In genomic region chr16:22606989-22607388, GRCm38 (mm10) we compare ENCODE assay signal across 25 mouse cellular contexts. TPM values are rescaled to one million over a fixed set of nuclear protein-coding genes. Genes with fewer than 3 reads are reported as not detected.
"Had no signal": no experiment of that assay in that cellular context is flagged by ENCODE, and none has a peak within 500 bp of the region (broad histone marks: within the 10 kb centered on the region; RNA-seq: fewer than 3 reads in every experiment).

No protein-coding gene starts in this region.

- H3K4me2 ChIP-seq: embryonic facial prominence, embryonic 12.5 days; embryonic facial prominence, embryonic 13.5 days; embryonic facial prominence, embryonic 15.5 days; forebrain, embryonic 12.5 days; forebrain, embryonic 13.5 days; forebrain, embryonic 15.5 days had no signal

- H3K4me1 ChIP-seq: embryonic facial prominence, embryonic 12.5 days; embryonic facial prominence, embryonic 13.5 days; embryonic facial prominence, embryonic 15.5 days; forebrain, embryonic 12.5 days; forebrain, embryonic 13.5 days; forebrain, embryonic 15.5 days had no signal

- H3K36me3 ChIP-seq: embryonic facial prominence, embryonic 10.5 days; embryonic facial prominence, embryonic 12.5 days; embryonic facial prominence, embryonic 13.5 days; embryonic facial prominence, embryonic 15.5 days; forebrain, embryonic 10.5 days; forebrain, embryonic 12.5 days; forebrain, embryonic 15.5 days had no signal

- H3K27me3 ChIP-seq: embryonic facial prominence, embryonic 12.5 days; forebrain, embryonic 13.5 days; forebrain, embryonic 15.5 days had no signal

- H3K9me3 ChIP-seq: embryonic facial prominence, embryonic 10.5 days; embryonic facial prominence, embryonic 12.5 days; embryonic facial prominence, embryonic 13.5 days; embryonic facial prominence, embryonic 15.5 days; forebrain, embryonic 10.5 days; forebrain, embryonic 12.5 days; forebrain, embryonic 13.5 days; forebrain, embryonic 15.5 days had no signal

- H3K4me3 ChIP-seq: embryonic facial prominence, embryonic 10.5 days; embryonic facial prominence, embryonic 12.5 days; embryonic facial prominence, embryonic 13.5 days; embryonic facial prominence, embryonic 15.5 days; erythroblast, embryonic 14.5 days; forebrain, embryonic 10.5 days; forebrain, embryonic 12.5 days; forebrain, embryonic 13.5 days; forebrain, embryonic 15.5 days; gastrocnemius, adult 2 months; heart, adult 2 months had no signal

- DNase-seq: cerebellum, adult 8-10 months; cerebellum, adult 9-10 months; cerebellum, adult 9-11 months; cerebellum, postnatal 10 days; cerebellum, postnatal 14 days; cerebellum, postnatal 25 days; cerebellum, postnatal 36 days; embryo, embryonic 11 days; forebrain, postnatal 0 days; gastrocnemius, adult 2 months; gastrocnemius, postnatal 10 days; gastrocnemius, postnatal 14 days; gastrocnemius, postnatal 25 days; gastrocnemius, postnatal 36 days; heart, adult 18-20 months; heart, adult 2 months had no signal

- H3K9ac ChIP-seq: embryonic facial prominence, embryonic 12.5 days; embryonic facial prominence, embryonic 13.5 days; embryonic facial prominence, embryonic 15.5 days; forebrain, embryonic 12.5 days; forebrain, embryonic 13.5 days; forebrain, embryonic 15.5 days; forebrain, postnatal 0 days had no signal

- H3K27ac ChIP-seq: embryonic facial prominence, embryonic 10.5 days; embryonic facial prominence, embryonic 12.5 days; embryonic facial prominence, embryonic 13.5 days; embryonic facial prominence, embryonic 15.5 days; forebrain, embryonic 10.5 days; forebrain, embryonic 12.5 days; forebrain, embryonic 13.5 days; forebrain, embryonic 15.5 days; gastrocnemius, adult 2 months; heart, adult 2 months had no signal

RNA-seq across cellular contexts. Expression of gene Dgkg, which starts 50.0 kb away (rescaled TPM):
- polyA plus RNA-seq: erythroblast, embryonic 14.5 days had no signal
